Mouse (Mus musculus) embryonic facial prominence, embryonic 10.5 days (tissue): ENCODE results near the gene Hist1h3f. TPM values are rescaled to one million over a fixed set of nuclear protein-coding genes. Genes with fewer than 3 reads are reported as not detected.
A peak's percentile ranks its signal among the peaks of the same experiment; 100 is the strongest.

Experiments used
- DNase-seq: peaks from one replicate; pipeline ENCODE4 v3.0.0-alpha.2; 2017; ENCODE audit warnings: low spot score
- H3K27ac ChIP-seq: fragments of 300-500 bp; sonication (generic); replicated peaks from 2 replicates; pipeline ENCODE4 v1.5.1; 2016; ENCODE audit warnings: mild to moderate bottlenecking
- H3K27me3 ChIP-seq: fragments of 300-500 bp; sonication (generic); replicated peaks from 2 replicates; pipeline ENCODE4 v1.6.1; 2016; ENCODE audit warnings: low read depth, mild to moderate bottlenecking; ENCODE audit not compliant: poor library complexity, severe bottlenecking
- H3K36me3 ChIP-seq: fragments of 300-500 bp; sonication (generic); replicated peaks from 2 replicates; pipeline ENCODE4 v1.6.1; 2016; ENCODE audit warnings: mild to moderate bottlenecking, moderate library complexity
- H3K4me1 ChIP-seq: fragments of 300-500 bp; sonication (generic); 2 replicates; pipeline ENCODE4 v1.6.1; 2016
- H3K4me3 ChIP-seq: fragments of 300-500 bp; sonication (generic); 2 replicates; pipeline ENCODE4 v1.5.1; 2016; ENCODE audit warnings: mild to moderate bottlenecking, moderate library complexity
- H3K9me3 ChIP-seq: fragments of 300-500 bp; sonication (generic); 2 replicates; pipeline ENCODE4 v1.6.1; 2016; ENCODE audit warnings: mild to moderate bottlenecking
- WGBS: fragments of 180-500 bp; shearing (Covaris S2); methylation state at CpG from one replicate; pipeline ENCODE4 v1.1.7; 2016; 5-methylcytosine and 5-hydroxymethylcytosine counted together
- polyA plus RNA-seq: library from polyadenylated mRNA; unstranded; fragments of >200 nt; fragmentation: Nextera tagmentation; extraction: Ambion mirVana; gene quantifications from 2 replicates; pipeline ENCODE4 v1.2.1, GENCODE M21; 2016

Hist1h3f gene
- polyA plus RNA-seq, 1 experiment from 2014 or later, result 1.2 TPM

GRCm38 (mm10) chr13:23506819-23507515, 36.9 kb upstream of the Hist1h3f start:
- H3K4me3 ChIP-seq, result peak overlapping the region; percentile 60
- no peaks in the 10 kb centered on the region for H3K9me3 ChIP-seq
- H3K36me3 ChIP-seq, result no peaks in the 10 kb centered on the region
- H3K27ac ChIP-seq, result no peak overlapping the region
- no peaks in the 10 kb centered on the region for H3K27me3 ChIP-seq
- peaks cover 51% of the 10 kb centered on the region for H3K4me1 ChIP-seq
- 7% methylated on average over 14 of the region's 14 CpGs for WGBS
- DNase-seq, result peak; percentile 72

GRCm38 (mm10) chr13:23510127-23510526, 33.7 kb upstream of the Hist1h3f start:
- DNase-seq, result no peak
- H3K27me3 ChIP-seq, result no peaks in the 10 kb centered on the region
- no peaks in the 10 kb centered on the region for H3K9me3 ChIP-seq
- H3K4me1 ChIP-seq, result peaks cover 30% of the 10 kb centered on the region
- WGBS, result 48% methylated on average over 1 of the region's 1 CpGs
- no peaks in the 10 kb centered on the region for H3K36me3 ChIP-seq
- H3K4me3 ChIP-seq, result 0 out of 2 replicates have a peak overlapping the region, but pooled peaks have one; percentile 13
- no peak overlapping the region for H3K27ac ChIP-seq

GRCm38 (mm10) chr13:23513517-23513916, 30.3 kb upstream of the Hist1h3f start:
- Histone ChIP-seq H3K9me3 (no peaks in the 10 kb centered on the region), H3K36me3 (no peaks in the 10 kb centered on the region), H3K4me1 (peaks cover 16% of the 10 kb centered on the region), H3K4me3 (no peak overlapping the region), H3K27ac (no peak overlapping the region), H3K27me3 (no peaks in the 10 kb centered on the region)
- WGBS, result 89% methylated on average over 1 of the region's 1 CpGs
- no peak for DNase-seq

- Histone ChIP-seq H3K9me3 (no peaks in the 10 kb centered on the region), H3K27me3 (no peaks in the 10 kb centered on the region), H3K36me3 (no peaks in the 10 kb centered on the region), H3K27ac (no peak overlapping the region), H3K4me1 (peaks cover 14% of the 10 kb centered on the region), H3K4me3 (no peak overlapping the region)
- 69% methylated on average over 5 of the region's 5 CpGs for WGBS
- DNase-seq, result no peak
These were observed 28.6 kb upstream of the Hist1h3f start for GRCm38 (mm10) chr13:23515281-23515680.

- no peaks in the 10 kb centered on the region for H3K9me3 ChIP-seq
- H3K27ac ChIP-seq, result peak overlapping the region; percentile 72
- peak; percentile 45 for DNase-seq
- peaks cover 8% of the 10 kb centered on the region; the same call in 1 of the 2 replicates for H3K4me1 ChIP-seq
- no peaks in the 10 kb centered on the region for H3K36me3 ChIP-seq
- peak overlapping the region; percentile 61 for H3K4me3 ChIP-seq
- no peaks in the 10 kb centered on the region for H3K27me3 ChIP-seq
- WGBS, result 53% methylated on average over 15 of the region's 15 CpGs
These were observed 27.8 kb upstream of the Hist1h3f start for GRCm38 (mm10) chr13:23515826-23516620.

GRCm38 (mm10) chr13:23516822-23517602, 26.8 kb upstream of the Hist1h3f start:
- Histone ChIP-seq H3K36me3 (no peaks in the 10 kb centered on the region), H3K9me3 (no peaks in the 10 kb centered on the region), H3K4me1 (peaks cover 11% of the 10 kb centered on the region; the same call in 1 of the 2 replicates), H3K27me3 (no peaks in the 10 kb centered on the region), H3K4me3 (peak overlapping the region; percentile 61), H3K27ac (peak overlapping the region; percentile 59; the same call in 1 of the 2 replicates)
- under 1% methylated on average over 19 of the region's 19 CpGs for WGBS
- peak; percentile 69 for DNase-seq

- under 1% methylated on average over 27 of the region's 27 CpGs for WGBS
- Histone ChIP-seq H3K4me3 (peak overlapping the region; percentile 61), H3K27ac (no peak overlapping the region; the same call in 1 of the 2 replicates), H3K27me3 (no peaks in the 10 kb centered on the region), H3K4me1 (peaks cover 11% of the 10 kb centered on the region; the same call in 1 of the 2 replicates), H3K9me3 (no peaks in the 10 kb centered on the region), H3K36me3 (no peaks in the 10 kb centered on the region)
- DNase-seq, result peak; percentile 87
These were observed 26.1 kb upstream of the Hist1h3f start for GRCm38 (mm10) chr13:23517603-23518294.

GRCm38 (mm10) chr13:23518295-23518603, 25.6 kb upstream of the Hist1h3f start:
- Histone ChIP-seq H3K27ac (no peak overlapping the region), H3K9me3 (no peaks in the 10 kb centered on the region), H3K27me3 (no peaks in the 10 kb centered on the region), H3K4me1 (peaks cover 11% of the 10 kb centered on the region; the same call in 1 of the 2 replicates), H3K4me3 (peak overlapping the region; percentile 61), H3K36me3 (no peaks in the 10 kb centered on the region)
- under 1% methylated on average over 6 of the region's 6 CpGs for WGBS
- no peak for DNase-seq

GRCm38 (mm10) chr13:23518885-23519284, 25.0 kb upstream of the Hist1h3f start:
- H3K27me3 ChIP-seq, result no peaks in the 10 kb centered on the region
- H3K36me3 ChIP-seq, result no peaks in the 10 kb centered on the region
- DNase-seq, result peak; percentile 81
- H3K4me3 ChIP-seq, result peak overlapping the region; percentile 61
- H3K27ac ChIP-seq, result peak overlapping the region; percentile 51; the same call in 1 of the 2 replicates
- WGBS, result 0% methylated on average over 6 of the region's 6 CpGs
- no peaks in the 10 kb centered on the region for H3K9me3 ChIP-seq
- peaks cover 11% of the 10 kb centered on the region; the same call in 1 of the 2 replicates for H3K4me1 ChIP-seq

- Histone ChIP-seq H3K27ac (peak overlapping the region; percentile 51; the same call in 1 of the 2 replicates), H3K4me3 (peak overlapping the region; percentile 61), H3K27me3 (no peaks in the 10 kb centered on the region), H3K36me3 (no peaks in the 10 kb centered on the region), H3K9me3 (no peaks in the 10 kb centered on the region), H3K4me1 (peaks cover 11% of the 10 kb centered on the region; the same call in 1 of the 2 replicates)
- under 1% methylated on average over 10 of the region's 10 CpGs for WGBS
- DNase-seq, result peak; percentile 79
These were observed 24.4 kb upstream of the Hist1h3f start for GRCm38 (mm10) chr13:23519416-23519815.

- peak; percentile 82 for DNase-seq
- H3K27me3 ChIP-seq, result no peaks in the 10 kb centered on the region
- WGBS, result under 1% methylated on average over 14 of the region's 14 CpGs
- H3K36me3 ChIP-seq, result no peaks in the 10 kb centered on the region
- H3K4me3 ChIP-seq, result peak overlapping the region; percentile 38
- no peak overlapping the region for H3K27ac ChIP-seq
- peaks cover 18% of the 10 kb centered on the region for H3K4me1 ChIP-seq
- H3K9me3 ChIP-seq, result no peaks in the 10 kb centered on the region
These were observed 22.1 kb upstream of the Hist1h3f start for GRCm38 (mm10) chr13:23521703-23522102.

GRCm38 (mm10) chr13:23523976-23524375, 19.9 kb upstream of the Hist1h3f start:
- Histone ChIP-seq H3K4me3 (no peak overlapping the region), H3K27me3 (no peaks in the 10 kb centered on the region), H3K36me3 (no peaks in the 10 kb centered on the region), H3K9me3 (no peaks in the 10 kb centered on the region), H3K4me1 (peaks cover 28% of the 10 kb centered on the region), H3K27ac (no peak overlapping the region)
- DNase-seq, result no peak
- WGBS, result 59% methylated on average over 5 of the region's 5 CpGs
